Comparison of ENCODE assay signal across 8 mouse cellular contexts in the genomic region with DNA sequence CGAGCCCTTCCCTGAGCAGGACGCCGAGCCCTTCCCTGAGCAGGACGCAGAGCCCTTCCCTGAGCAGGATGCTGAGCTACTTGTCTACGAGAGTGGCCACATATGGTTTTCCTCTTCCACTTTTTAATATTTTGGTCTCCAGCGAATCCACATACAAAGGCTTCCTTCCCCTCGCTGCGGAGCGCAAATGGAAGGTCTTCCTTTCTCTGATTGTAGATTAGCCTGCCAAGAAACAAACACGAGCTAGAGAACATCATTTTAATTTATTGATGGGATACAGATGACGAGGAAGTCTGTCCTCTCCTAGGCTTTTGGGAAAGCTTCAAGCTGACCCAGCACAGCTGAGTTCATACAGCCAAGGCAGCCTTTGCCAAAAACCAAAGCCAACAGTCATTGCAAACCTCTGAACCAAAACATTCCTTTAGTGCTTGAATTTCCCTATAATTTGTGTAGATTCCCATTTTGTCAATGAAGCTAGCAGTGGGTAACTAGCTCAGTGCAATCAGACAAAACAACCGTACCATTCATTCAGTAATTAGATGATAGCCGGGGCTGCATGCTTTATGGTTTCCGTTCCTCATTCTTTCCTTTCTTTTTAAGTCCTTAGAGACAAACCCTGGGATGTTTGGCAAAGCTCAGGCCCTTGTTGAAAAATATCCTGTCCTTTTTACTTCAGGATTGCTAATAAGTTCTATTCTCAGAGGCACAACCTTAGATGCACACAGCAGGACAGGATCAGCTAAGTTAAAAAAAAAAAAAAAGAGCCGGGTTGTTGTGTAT.
A peak's percentile ranks its signal among the peaks of the same experiment; 100 is the strongest.
DNase-seq lines count a peak whose midpoint lies in the region; ATAC-seq and TF ChIP-seq lines count a peak whose summit lies in the region.

No protein-coding gene starts in this region.

- no peak overlapping the region; the same call in 1 of the 2 replicates for H3K4me2 ChIP-seq in hindbrain, postnatal 0 days (ENCODE audit: low read depth, low read length)
- H3K4me2 ChIP-seq in forebrain, embryonic 12.5 days = no peak overlapping the region
- 0 out of 2 replicates have a peak overlapping the region, but pooled peaks have one; percentile 3 for H3K4me2 ChIP-seq in intestine, postnatal 0 days (replicated peaks; ENCODE audit: low read depth)

- H3K4me1 ChIP-seq in hindbrain, postnatal 0 days (ENCODE audit: insufficient read depth, low read length) = no peaks in the 10 kb centered on the region
- 0 out of 2 replicates have a peak, but pooled peaks cover 4% of the 10 kb centered on the region for H3K4me1 ChIP-seq in hindbrain, embryonic 10.5 days (replicated peaks)
- peaks cover 5% of the 10 kb centered on the region; the same call in 1 of the 2 replicates for H3K4me1 ChIP-seq in forebrain, embryonic 12.5 days
- no peaks in the 10 kb centered on the region for H3K4me1 ChIP-seq in intestine, postnatal 0 days (replicated peaks; ENCODE audit: control insufficient read depth, insufficient read depth, low read length)

- no peak overlapping the region for H3K4me3 ChIP-seq in hindbrain, postnatal 0 days (ENCODE audit: low read length)
- H3K4me3 ChIP-seq in hindbrain, embryonic 10.5 days = no peak overlapping the region
- no peak overlapping the region for H3K4me3 ChIP-seq in forebrain, embryonic 12.5 days (replicated peaks)
- no peak overlapping the region for H3K4me3 ChIP-seq in intestine, postnatal 0 days (ENCODE audit: low read depth, low read length)

- H3K9me3 ChIP-seq in hindbrain, postnatal 0 days (ENCODE audit: low read length) = no peaks in the 10 kb centered on the region
- H3K9me3 ChIP-seq in hindbrain, embryonic 10.5 days = no peaks in the 10 kb centered on the region
- no peaks in the 10 kb centered on the region for H3K9me3 ChIP-seq in forebrain, embryonic 12.5 days
- H3K9me3 ChIP-seq in intestine, postnatal 0 days (ENCODE audit: control insufficient read depth) = no peaks in the 10 kb centered on the region

- no peaks in the 10 kb centered on the region for H3K27me3 ChIP-seq in hindbrain, postnatal 0 days (ENCODE audit: insufficient read depth, low read length)
- H3K27me3 ChIP-seq in hindbrain, embryonic 10.5 days (ENCODE audit: insufficient read depth, poor library complexity, severe bottlenecking) = no peaks in the 10 kb centered on the region
- no peaks in the 10 kb centered on the region for H3K27me3 ChIP-seq in forebrain, embryonic 12.5 days
- no peaks in the 10 kb centered on the region for H3K27me3 ChIP-seq in intestine, postnatal 0 days (replicated peaks; ENCODE audit: control insufficient read depth, insufficient read depth, low read length)

- H3K9ac ChIP-seq in hindbrain, postnatal 0 days (replicated peaks; ENCODE audit: low read length) = no peak overlapping the region
- H3K9ac ChIP-seq in forebrain, embryonic 12.5 days = no peak overlapping the region
- no peak overlapping the region for H3K9ac ChIP-seq in intestine, postnatal 0 days (ENCODE audit: low read depth, low read length)

- DNase-seq in hindbrain, postnatal 0 days (ENCODE audit: low spot score) = peak; percentile 25
- DNase-seq in hindbrain, embryonic 10.5 days (ENCODE audit: low spot score) = no peak
- DNase-seq in lung, postnatal 36 days = peak; percentile 35
- DNase-seq in right cerebral cortex, postnatal 25 days = no peak
- DNase-seq in left cerebral cortex, adult 18-20 months (ENCODE audit: low spot score in 2 of 2) = no peak

- no peak for ATAC-seq in hindbrain, postnatal 0 days
- 0 out of 2 replicates have a peak, but pooled peaks have one; percentile 14 for ATAC-seq in forebrain, embryonic 12.5 days (ENCODE audit: low FRiP score)
- no peak for ATAC-seq in intestine, postnatal 0 days
- no peak for ATAC-seq in cerebellum, adult (ENCODE audit: insufficient number of reproducible peaks, low FRiP score, low TSS enrichment)

- no peak overlapping the region for H3K27ac ChIP-seq in hindbrain, postnatal 0 days
- H3K27ac ChIP-seq in hindbrain, embryonic 10.5 days = no peak overlapping the region
- H3K27ac ChIP-seq in forebrain, embryonic 12.5 days = no peak overlapping the region
- peak overlapping the region; percentile 41 for H3K27ac ChIP-seq in intestine, postnatal 0 days (ENCODE audit: low read depth, low read length)

- no peaks in the 10 kb centered on the region for H3K36me3 ChIP-seq in hindbrain, postnatal 0 days (ENCODE audit: insufficient read depth, low read length)
- H3K36me3 ChIP-seq in hindbrain, embryonic 10.5 days = no peaks in the 10 kb centered on the region
- no peaks in the 10 kb centered on the region for H3K36me3 ChIP-seq in forebrain, embryonic 12.5 days (replicated peaks)
- no peaks in the 10 kb centered on the region for H3K36me3 ChIP-seq in intestine, postnatal 0 days (ENCODE audit: control insufficient read depth, insufficient read depth)

- no peak for TF ChIP-seq CTCF in hindbrain, postnatal 0 days (IDR thresholded peaks at IDR 0.05; ENCODE audit: low read depth)
- no peak for TF ChIP-seq CTCF in intestine, postnatal 0 days (IDR thresholded peaks at IDR 0.05; ENCODE audit: low read depth)

- 59% methylated on average over 15 of the region's 15 CpGs for WGBS in hindbrain, postnatal 0 days
- 80% methylated on average over 15 of the region's 15 CpGs for WGBS in hindbrain, embryonic 10.5 days
- WGBS in forebrain, embryonic 12.5 days = 61% methylated on average over 15 of the region's 15 CpGs
- 56% methylated on average over 15 of the region's 15 CpGs for WGBS in intestine, postnatal 0 days

Comparison
In these comparisons a context has a peak if more than half of its experiments do, and no peak if none do; other contexts are left out.
1. DNase-seq: peak in hindbrain, postnatal 0 days (single experiment) and lung, postnatal 36 days (single experiment); none in hindbrain, embryonic 10.5 days (single experiment), right cerebral cortex, postnatal 25 days (single experiment) and left cerebral cortex, adult 18-20 months (0 of 2).